Mouse (Mus musculus): ENCODE data around the gene Birc5. TPM values are rescaled to one million over a fixed set of nuclear protein-coding genes. Genes with fewer than 3 reads are reported as not detected.
"Not testable (repeated sequence)": the region's sequence is repeated elsewhere in the genome, so short reads cannot be mapped to it uniquely, and the experiment has no call there.

Birc5 gene
- polyA plus RNA-seq (2015; fragmentation: Nextera tagmentation; extraction: Ambion mirVana), result 326 and 344 TPM in 2 replicates

DNA sequence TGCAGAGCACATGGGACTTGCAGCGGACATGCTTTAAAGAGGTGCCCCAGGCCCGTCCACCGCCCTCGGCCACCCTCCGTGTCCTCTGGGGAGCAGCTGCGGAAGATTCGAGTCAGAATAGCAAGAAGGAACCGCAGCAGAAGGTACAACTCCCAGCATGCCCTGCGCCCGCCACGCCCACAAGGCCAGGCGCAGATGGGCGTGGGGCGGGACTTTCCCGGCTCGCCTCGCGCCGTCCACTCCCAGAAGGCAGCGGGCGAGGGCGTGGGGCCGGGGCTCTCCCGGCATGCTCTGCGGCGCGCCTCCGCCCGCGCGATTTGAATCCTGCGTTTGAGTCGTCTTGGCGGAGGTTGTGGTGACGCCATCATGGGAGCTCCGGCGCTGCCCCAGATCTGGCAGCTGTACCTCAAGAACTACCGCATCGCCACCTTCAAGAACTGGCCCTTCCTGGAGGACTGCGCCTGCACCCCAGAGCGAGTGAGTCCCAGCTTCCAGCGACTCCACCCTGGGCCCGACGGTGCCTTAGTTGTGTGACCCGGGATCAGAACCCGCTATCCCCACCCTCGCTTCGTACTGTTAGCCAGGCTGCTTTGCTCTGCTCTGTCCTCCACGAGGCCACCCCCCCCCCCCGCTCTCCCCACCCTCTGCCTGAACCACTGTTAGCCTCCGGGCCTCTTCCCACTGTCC lies at the start of gene Birc5:
Birc5 (plus strand) TSS at position 267 of the 687 bp plus-strand sequence.
- Histone ChIP-seq H3K9me3 (no peaks in the 10 kb centered on the region), H3K4me2 (peak within 1 kb of the TSS; percentile 88), H3K4me3 (peak within 1 kb of the TSS; percentile 69), H3K4me1 (peaks cover 32% of the 10 kb centered on the region), H3K36me3 (peaks cover 21% of the 10 kb centered on the region), H3K9ac (peak within 1 kb of the TSS; percentile 86), H3K27ac (peak within 1 kb of the TSS; percentile 98), H3K27me3 (no peaks in the 10 kb centered on the region)
- ATAC-seq (ENCODE audit: insufficient number of reproducible peaks, insufficient read depth, low FRiP score, low TSS enrichment, low read depth), result peak; percentile 85
- WGBS, result under 1% methylated on average over 48 of the region's 51 CpGs

- 71% methylated on average over 7 of the region's 7 CpGs for WGBS
- peaks cover 5% of the 10 kb centered on the region; the same call in 1 of the 2 replicates for H3K4me1 ChIP-seq
- no peak overlapping the region for H3K27ac ChIP-seq
- no peak overlapping the region for H3K9ac ChIP-seq
- H3K36me3 ChIP-seq, result no peaks in the 10 kb centered on the region
- H3K27me3 ChIP-seq, result no peaks in the 10 kb centered on the region
- ATAC-seq (ENCODE audit: insufficient number of reproducible peaks, insufficient read depth, low FRiP score, low TSS enrichment, low read depth), result no peak
- no peak overlapping the region for H3K4me3 ChIP-seq
- peaks cover 5% of the 10 kb centered on the region; the same call in 1 of the 2 replicates for H3K9me3 ChIP-seq
- no peak overlapping the region for H3K4me2 ChIP-seq
Observed at GRCm38 (mm10) chr11:117800038-117800437, 49.0 kb upstream of the Birc5 start.

- Histone ChIP-seq H3K27ac (no peak overlapping the region), H3K4me2 (no peak overlapping the region), H3K9me3 (peaks cover 5% of the 10 kb centered on the region; the same call in 1 of the 2 replicates), H3K36me3 (no peaks in the 10 kb centered on the region), H3K27me3 (no peaks in the 10 kb centered on the region), H3K4me3 (no peak overlapping the region), H3K4me1 (peaks cover 5% of the 10 kb centered on the region; the same call in 1 of the 2 replicates), H3K9ac (no peak overlapping the region)
- 42% methylated on average over 7 of the region's 7 CpGs for WGBS
- ATAC-seq (ENCODE audit: insufficient number of reproducible peaks, insufficient read depth, low FRiP score, low TSS enrichment, low read depth), result no peak
Observed at GRCm38 (mm10) chr11:117801650-117802049, 47.4 kb upstream of the Birc5 start.

DNA sequence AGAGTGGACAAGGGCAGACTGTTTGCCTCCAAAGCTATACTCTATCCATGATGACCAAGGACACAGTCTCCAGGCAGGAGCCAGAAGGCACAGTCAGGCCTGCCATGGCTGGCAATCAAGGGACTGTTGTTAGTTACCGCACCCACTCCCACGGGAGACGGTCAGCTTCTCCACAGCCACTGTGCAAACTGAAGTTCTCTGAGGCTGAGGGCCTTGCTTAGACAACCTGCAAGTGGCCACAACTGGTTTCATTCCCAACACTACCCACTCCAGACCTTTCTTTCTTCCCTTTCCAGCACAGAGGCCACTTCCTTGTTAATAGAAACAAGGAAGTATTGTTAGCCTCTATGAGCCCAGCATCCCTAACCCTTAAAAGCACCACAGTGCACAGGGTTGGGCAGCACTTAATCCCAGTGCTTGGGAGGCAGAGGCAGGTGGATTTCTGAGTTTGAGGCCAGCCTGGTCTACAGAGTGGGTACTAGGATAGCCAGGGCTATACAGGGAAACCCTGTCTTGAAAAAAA lies 45.8 kb upstream of the Birc5 start:
- 90% methylated on average over 3 of the region's 3 CpGs for WGBS
- no peak overlapping the region for H3K27ac ChIP-seq

DNA sequence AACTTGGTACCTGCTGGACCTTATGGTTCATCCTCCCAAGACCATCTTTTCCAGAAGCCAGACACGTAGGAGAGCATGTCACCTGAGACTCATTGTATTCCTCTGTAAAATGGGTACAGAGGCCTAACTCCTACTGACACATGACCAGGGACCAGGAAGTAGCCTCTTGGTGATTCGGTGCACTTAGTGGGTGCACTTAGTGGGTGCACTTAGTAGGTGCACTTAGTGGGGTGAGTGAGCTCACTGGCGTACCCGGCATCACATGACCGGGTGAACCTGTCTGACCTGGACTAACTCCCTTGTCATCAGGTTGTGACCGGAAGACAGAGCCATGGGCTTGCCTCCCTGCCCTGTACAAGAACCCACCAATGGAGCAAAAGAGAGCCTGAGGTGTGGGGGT lies 42.3 kb upstream of the Birc5 start:
- Histone ChIP-seq H3K4me1 (peaks cover 24% of the 10 kb centered on the region), H3K4me3 (no peak overlapping the region), H3K27me3 (no peaks in the 10 kb centered on the region), H3K4me2 (no peak overlapping the region), H3K9ac (no peak overlapping the region), H3K27ac (no peak overlapping the region), H3K36me3 (peaks cover under 1% of the 10 kb centered on the region; the same call in 1 of the 2 replicates), H3K9me3 (no peaks in the 10 kb centered on the region)
- ATAC-seq (ENCODE audit: insufficient number of reproducible peaks, insufficient read depth, low FRiP score, low TSS enrichment, low read depth), result no peak
- 94% methylated on average over 6 of the region's 6 CpGs for WGBS

More for the DNA sequence above, 45.8 kb upstream of the Birc5 start:
- H3K27me3 ChIP-seq, result no peaks in the 10 kb centered on the region
- H3K4me2 ChIP-seq, result no peak overlapping the region
- ATAC-seq (ENCODE audit: insufficient number of reproducible peaks, insufficient read depth, low FRiP score, low TSS enrichment, low read depth), result no peak
- H3K4me3 ChIP-seq, result no peak overlapping the region
- H3K36me3 ChIP-seq, result no peaks in the 10 kb centered on the region
- H3K9ac ChIP-seq, result no peak overlapping the region
- H3K4me1 ChIP-seq, result peaks cover 5% of the 10 kb centered on the region; the same call in 1 of the 2 replicates
- H3K9me3 ChIP-seq, result peaks cover 5% of the 10 kb centered on the region; the same call in 1 of the 2 replicates

DNA sequence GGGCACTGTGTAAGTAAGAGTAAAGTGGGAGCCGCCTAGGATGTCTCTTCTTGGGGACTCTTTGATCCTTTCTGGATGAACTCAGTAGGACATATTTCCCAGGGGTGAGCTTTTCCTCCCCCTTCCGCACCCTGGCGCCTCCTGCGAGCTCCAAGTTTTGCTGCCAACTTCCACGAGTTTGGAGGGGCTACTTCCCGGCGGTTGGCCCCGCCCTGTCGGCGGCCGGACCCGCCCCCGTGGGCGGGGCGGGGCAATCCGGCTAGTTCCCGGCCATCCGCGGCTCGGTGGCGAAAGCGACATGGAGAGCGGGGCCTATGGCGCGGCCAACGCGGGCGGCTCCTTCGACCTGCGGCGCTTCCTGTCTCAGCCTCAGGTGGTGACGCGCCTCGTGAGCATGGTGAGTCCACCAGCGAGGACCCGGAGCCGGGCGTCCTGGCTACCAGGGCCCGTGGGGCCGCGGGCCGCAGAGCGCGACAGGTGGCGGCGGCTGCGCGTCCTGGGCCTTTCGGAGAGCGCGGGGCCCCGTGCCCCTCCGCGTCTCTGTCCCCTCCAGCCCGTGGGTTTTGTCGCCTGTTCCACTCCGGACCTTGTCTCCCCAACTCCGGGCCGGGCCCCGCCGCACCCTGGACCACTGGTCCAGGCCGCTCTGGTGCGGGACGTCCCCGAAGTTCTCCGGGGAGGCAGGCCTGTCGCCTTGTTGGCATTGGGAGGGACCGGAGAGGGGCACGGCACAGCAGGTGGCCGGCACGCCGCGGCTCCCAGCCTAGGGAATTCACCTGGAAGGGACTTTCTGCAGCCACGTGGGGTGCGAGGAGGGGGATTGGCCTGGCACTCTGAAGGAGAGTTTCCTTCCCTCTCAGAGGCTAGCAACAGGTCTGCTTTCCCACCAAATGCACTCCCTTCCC lies 39.4 kb upstream of the Birc5 start, which contains the start of the genes Gm20708 and Syngr2:
Gm20708 (plus strand) TSS at position 262 of the 905 bp plus-strand sequence.
Syngr2 (plus strand) TSS at position 262 of the 905 bp plus-strand sequence.
- no peaks in the 10 kb centered on the region for H3K9me3 ChIP-seq
- H3K4me3 ChIP-seq, result peak within 1 kb of the TSS; percentile 86
- WGBS, result under 1% methylated on average over 75 of the region's 75 CpGs
- H3K4me2 ChIP-seq, result peak within 1 kb of the TSS; percentile 100
- H3K4me1 ChIP-seq, result peaks cover 24% of the 10 kb centered on the region
- H3K27me3 ChIP-seq, result no peaks in the 10 kb centered on the region
- peak within 1 kb of the TSS; percentile 71 for H3K27ac ChIP-seq
- H3K9ac ChIP-seq, result peak within 1 kb of the TSS; percentile 77
- peaks cover 29% of the 10 kb centered on the region for H3K36me3 ChIP-seq
- peak; percentile 52; the same call in 1 of the 2 replicates for ATAC-seq (ENCODE audit: insufficient number of reproducible peaks, insufficient read depth, low FRiP score, low TSS enrichment, low read depth)

- Histone ChIP-seq H3K4me1 (peaks cover 24% of the 10 kb centered on the region), H3K9ac (peak overlapping the region; percentile 77), H3K27me3 (no peaks in the 10 kb centered on the region), H3K36me3 (peaks cover 38% of the 10 kb centered on the region), H3K4me3 (peak overlapping the region; percentile 86), H3K9me3 (no peaks in the 10 kb centered on the region), H3K4me2 (peak overlapping the region; percentile 100), H3K27ac (peak overlapping the region; percentile 71)
- ATAC-seq (ENCODE audit: insufficient number of reproducible peaks, insufficient read depth, low FRiP score, low TSS enrichment, low read depth), result peak; percentile 57
- WGBS, result under 1% methylated on average over 21 of the region's 21 CpGs
Observed at GRCm38 (mm10) chr11:117810401-117811046, 38.5 kb upstream of the Birc5 start.

- Histone ChIP-seq H3K36me3 (peaks cover 70% of the 10 kb centered on the region), H3K27ac (no peak overlapping the region), H3K4me1 (peaks cover 23% of the 10 kb centered on the region), H3K4me3 (no peak overlapping the region), H3K9me3 (no peaks in the 10 kb centered on the region), H3K4me2 (no peak overlapping the region), H3K9ac (0 out of 2 replicates have a peak overlapping the region, but pooled peaks have one; percentile 27), H3K27me3 (no peaks in the 10 kb centered on the region)
- no peak for ATAC-seq (ENCODE audit: insufficient number of reproducible peaks, insufficient read depth, low FRiP score, low TSS enrichment, low read depth)
- 83% methylated on average over 5 of the region's 5 CpGs for WGBS
Observed at GRCm38 (mm10) chr11:117813867-117814266, 35.2 kb upstream of the Birc5 start.

DNA sequence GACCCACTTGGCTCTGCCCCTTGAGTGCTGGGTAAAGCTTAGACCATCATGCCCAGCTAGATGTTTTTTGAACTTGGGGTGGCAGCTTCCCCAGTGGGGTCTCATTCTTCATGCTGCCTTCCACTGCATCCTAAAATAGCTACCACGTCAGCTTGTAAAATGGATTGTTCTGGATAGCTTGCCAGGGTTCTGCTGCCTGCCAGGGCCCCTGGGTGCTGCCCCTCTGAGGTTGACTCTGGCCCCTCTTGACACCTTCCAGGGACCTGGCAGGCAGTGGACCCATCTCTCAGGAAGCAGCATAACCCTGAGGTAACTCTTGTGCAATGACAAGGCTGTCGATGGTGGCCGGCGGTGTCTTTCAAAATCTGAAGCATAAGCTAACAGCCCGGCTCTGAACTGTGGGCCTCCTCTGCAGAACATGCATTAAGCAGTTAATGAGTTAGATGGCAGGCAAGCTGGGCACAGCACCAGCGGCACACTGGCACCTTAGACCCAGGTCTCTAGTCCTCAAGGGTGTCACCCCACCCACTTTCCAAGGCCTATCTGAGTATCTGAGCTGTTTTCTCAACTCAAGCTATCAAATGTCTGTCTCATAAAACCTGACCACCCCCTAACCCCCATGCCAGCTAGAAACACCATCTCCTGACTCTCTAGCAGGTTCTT lies 34.2 kb upstream of the Birc5 start:
- Histone ChIP-seq H3K4me1 (peaks cover 17% of the 10 kb centered on the region), H3K4me3 (no peak overlapping the region), H3K27me3 (no peaks in the 10 kb centered on the region), H3K36me3 (peaks cover 75% of the 10 kb centered on the region), H3K9ac (no peak overlapping the region), H3K9me3 (no peaks in the 10 kb centered on the region), H3K27ac (no peak overlapping the region), H3K4me2 (no peak overlapping the region)
- no peak for ATAC-seq (ENCODE audit: insufficient number of reproducible peaks, insufficient read depth, low FRiP score, low TSS enrichment, low read depth)
- WGBS, result 95% methylated on average over 6 of the region's 6 CpGs

- not testable (repeated sequence) for H3K4me1 ChIP-seq; H3K27ac ChIP-seq; H3K9ac ChIP-seq; H3K4me3 ChIP-seq; H3K9me3 ChIP-seq; H3K4me2 ChIP-seq; ATAC-seq (ENCODE audit: insufficient number of reproducible peaks, insufficient read depth, low FRiP score, low TSS enrichment, low read depth); H3K27me3 ChIP-seq
- peaks cover 84% of the 10 kb centered on the region for H3K36me3 ChIP-seq
- WGBS, result 82% methylated on average over 9 of the region's 9 CpGs
Observed at GRCm38 (mm10) chr11:117815850-117816249, 33.2 kb upstream of the Birc5 start.
